Mouse (Mus musculus) heart, adult 11 months (tissue): ENCODE measurements around the gene Zfp740.
A peak's percentile ranks its signal among the peaks of the same experiment; 100 is the strongest.
"Not testable (repeated sequence)": the region's sequence is repeated elsewhere in the genome, so short reads cannot be mapped to it uniquely, and the experiment has no call there.

Experiments used
- DNase-seq: peaks from one replicate; pipeline ENCODE4 v3.0.0; 2022

Gene Zfp740

GRCm38 (mm10) chr15:102202971-102203834 lies at the start of gene Zfp740:
Gene Zfp740, plus strand, starts transcription at chr15:102203249.
- peak; percentile 100 for DNase-seq

- DNase-seq, result not testable (repeated sequence)
Measured at GRCm38 (mm10) chr15:102155006-102155405, 48.0 kb upstream of the Zfp740 start.

- DNase-seq, result peak; percentile 88
Measured at GRCm38 (mm10) chr15:102156836-102157235, 46.2 kb upstream of the Zfp740 start.

- DNase-seq, result peak; percentile 88
Measured at GRCm38 (mm10) chr15:102160415-102161060, 42.5 kb upstream of the Zfp740 start.

GRCm38 (mm10) chr15:102163900-102164693 lies 39.0 kb upstream of the Zfp740 start:
- no peak for DNase-seq

- DNase-seq, result no peak
Measured at GRCm38 (mm10) chr15:102165468-102166100, 37.5 kb upstream of the Zfp740 start.

- DNase-seq, result no peak
Measured at GRCm38 (mm10) chr15:102167620-102168021, 35.4 kb upstream of the Zfp740 start.

GRCm38 (mm10) chr15:102169064-102169463 lies 34.0 kb upstream of the Zfp740 start:
- DNase-seq, result no peak

- DNase-seq, result no peak
Measured at GRCm38 (mm10) chr15:102173581-102173980, 29.5 kb upstream of the Zfp740 start.

GRCm38 (mm10) chr15:102175736-102176319 lies 27.2 kb upstream of the Zfp740 start:
- no peak for DNase-seq

GRCm38 (mm10) chr15:102176571-102177316 lies 26.3 kb upstream of the Zfp740 start:
- DNase-seq, result peak; percentile 87

GRCm38 (mm10) chr15:102177417-102177816 lies 25.6 kb upstream of the Zfp740 start:
- DNase-seq, result peak; percentile 88

- peak; percentile 96 for DNase-seq
Measured at GRCm38 (mm10) chr15:102178279-102178678, 24.8 kb upstream of the Zfp740 start.

GRCm38 (mm10) chr15:102179106-102179505 lies 23.9 kb upstream of the Zfp740 start:
- no peak for DNase-seq

- DNase-seq, result peak; percentile 84
Measured at GRCm38 (mm10) chr15:102179924-102180323, 23.1 kb upstream of the Zfp740 start.

GRCm38 (mm10) chr15:102183076-102183475 lies 20.0 kb upstream of the Zfp740 start:
- DNase-seq, result no peak

- no peak for DNase-seq
Measured at GRCm38 (mm10) chr15:102186239-102186638, 16.8 kb upstream of the Zfp740 start.

GRCm38 (mm10) chr15:102188096-102188495 lies 15.0 kb upstream of the Zfp740 start:
- DNase-seq, result peak; percentile 97

GRCm38 (mm10) chr15:102188883-102189282 lies 14.2 kb upstream of the Zfp740 start:
- DNase-seq, result no peak

GRCm38 (mm10) chr15:102191699-102192098 lies 11.3 kb upstream of the Zfp740 start:
- DNase-seq, result no peak

- no peak for DNase-seq
Measured at GRCm38 (mm10) chr15:102192271-102192812, 10.7 kb upstream of the Zfp740 start.
